Mouse (Mus musculus) adrenal gland, adult 18-20 months (tissue): ENCODE data around the gene Syap1. TPM values are rescaled to one million over a fixed set of nuclear protein-coding genes. Genes with fewer than 3 reads are reported as not detected.
"Not testable (repeated sequence)": the region's sequence is repeated elsewhere in the genome, so short reads cannot be mapped to it uniquely, and the experiment has no call there.

Experiments
- DNase-seq, 2 experiments: peaks; one replicate each; pipeline ENCODE4 v3.0.0; 2021 to 2022; ENCODE audit warnings: low spot score in 2 of 2
- long read RNA-seq, 2 experiments: library from polyadenylated mRNA; stranded (forward); transcript quantifications; one replicate each; pipeline ENCODE4 v2.0.0; 2021
- total RNA-seq, 2 experiments: library from RNA; stranded (reverse); gene quantifications; 1 replicate in 1 of 2; 2 replicates in 1 of 2; pipeline ENCODE4 v1.2.3; 2021

The Syap1 gene
- 10 to 100 TPM; 80.0 to 91.6 TPM for total RNA-seq
- long read RNA-seq, experiment 1, transcript Syap1-201 (9 exons, 2,087 nt): major isoform, 79 of 80 reads
- long read RNA-seq, experiment 1, partial matches to known transcripts: 0 of 80 reads
- long read RNA-seq, experiment 1, other reads (novel, unspliced or antisense): 0 of 80 reads
- long read RNA-seq, experiment 2, transcript Syap1-201 (9 exons, 2,087 nt): major isoform, 170 of 176 reads
- long read RNA-seq, experiment 2, partial matches to known transcripts: 3 of 176 reads
- long read RNA-seq, experiment 2, other reads (novel, unspliced or antisense): 3 of 176 reads

DNA sequence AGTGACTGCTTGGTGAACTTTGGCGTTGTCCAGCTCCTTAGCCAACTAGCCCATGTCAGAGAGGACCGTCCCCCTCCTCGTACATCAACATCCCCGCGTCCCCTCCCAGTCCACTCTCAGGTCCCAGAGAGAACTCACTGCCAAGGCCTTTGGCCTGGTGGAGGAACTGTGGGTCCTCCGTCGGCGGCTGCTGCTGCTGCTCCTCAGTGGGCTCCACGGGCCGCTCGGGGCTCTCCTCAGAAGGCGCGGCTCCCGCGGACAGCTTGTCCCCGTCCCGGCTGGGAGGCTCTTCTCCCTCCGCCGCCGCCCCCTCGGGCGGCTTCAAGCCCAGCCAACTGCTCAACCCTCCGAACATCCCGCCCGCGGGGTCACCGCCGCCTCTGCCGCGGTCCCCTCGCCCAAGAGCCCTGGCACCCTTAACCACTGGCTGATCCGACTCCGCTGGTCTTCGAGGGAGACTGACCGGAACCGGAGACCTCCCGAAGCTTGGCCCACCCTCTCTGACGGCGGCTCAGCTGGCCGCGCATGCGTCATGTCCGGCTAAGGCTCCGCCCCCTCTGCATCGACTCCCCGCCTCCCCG, at the start of gene Syap1:
TSS of gene Syap1 (minus strand) at position 517 of the 581 bp plus-strand sequence.
- DNase-seq: peak; percentile 77 to 81

DNA sequence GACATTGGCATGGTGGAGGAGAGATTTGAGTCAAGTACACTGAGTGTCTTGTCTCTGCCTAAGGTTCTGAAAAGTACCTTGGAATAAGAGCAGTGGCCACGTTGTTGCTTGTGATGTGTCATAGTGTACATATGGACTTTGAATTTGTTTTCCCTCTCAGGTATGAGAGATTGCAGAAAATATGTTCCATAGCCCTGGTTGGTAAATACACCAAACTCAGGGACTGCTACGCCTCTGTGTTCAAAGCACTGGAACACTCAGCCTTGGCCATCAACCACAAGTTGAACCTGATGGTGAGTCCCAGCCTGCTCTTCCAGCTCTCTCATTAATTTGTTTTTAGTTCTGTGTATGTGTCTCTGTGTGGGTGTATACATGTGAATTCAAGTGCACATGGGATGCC, 43.2 kb upstream of the Syap1 start:
- no peak for DNase-seq

DNA sequence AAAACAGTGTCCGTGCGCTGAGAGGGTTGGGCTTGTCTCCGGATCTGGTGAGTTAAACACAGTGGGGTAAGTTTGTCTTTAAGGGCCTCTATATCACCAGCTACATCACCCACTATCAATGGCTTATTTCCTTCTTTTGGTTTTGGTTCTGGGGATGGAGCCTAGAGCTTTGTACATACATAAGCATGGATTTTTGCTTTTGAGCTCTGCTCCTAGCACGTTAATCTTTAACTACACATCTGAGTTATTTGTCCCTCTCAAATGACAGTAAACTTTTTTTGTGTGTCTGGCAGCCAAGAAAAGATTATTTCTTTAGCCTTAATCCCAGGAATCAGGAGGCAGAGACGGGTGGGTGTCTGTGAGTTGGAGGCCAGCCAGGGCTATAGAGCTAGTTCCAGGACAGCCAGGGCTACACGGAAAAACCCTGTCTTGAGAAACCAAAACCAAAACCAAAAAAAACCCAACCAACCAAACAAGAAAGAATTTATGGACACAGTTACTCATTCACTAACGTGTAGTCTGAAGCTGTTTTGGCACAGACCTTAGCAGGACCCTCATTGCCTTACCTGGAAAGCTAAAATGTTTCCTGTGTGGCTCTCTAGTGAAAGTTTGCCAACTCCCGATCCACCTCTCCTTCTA, 33.4 kb upstream of the Syap1 start:
- DNase-seq: no peak

DNA sequence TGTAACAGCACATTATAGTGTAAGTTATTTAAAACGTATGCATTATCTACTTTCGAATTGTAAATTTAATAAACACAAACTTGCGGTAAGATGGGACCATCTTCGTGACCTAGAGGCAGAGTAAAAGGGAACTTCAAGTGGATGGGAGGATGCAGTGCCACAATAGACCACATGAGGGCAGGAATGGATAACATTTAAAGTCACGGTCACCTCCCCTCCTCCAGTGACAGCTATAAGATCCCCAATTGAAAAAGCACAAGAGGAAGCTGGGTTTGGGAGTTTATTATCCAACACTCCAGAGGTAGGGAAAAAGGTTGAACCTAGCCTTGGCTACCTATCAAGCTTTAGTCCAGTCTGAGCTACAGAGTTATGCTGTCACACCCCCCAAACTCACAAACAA, 27.4 kb upstream of the Syap1 start:
- DNase-seq: peak; percentile 28 to 38

DNA sequence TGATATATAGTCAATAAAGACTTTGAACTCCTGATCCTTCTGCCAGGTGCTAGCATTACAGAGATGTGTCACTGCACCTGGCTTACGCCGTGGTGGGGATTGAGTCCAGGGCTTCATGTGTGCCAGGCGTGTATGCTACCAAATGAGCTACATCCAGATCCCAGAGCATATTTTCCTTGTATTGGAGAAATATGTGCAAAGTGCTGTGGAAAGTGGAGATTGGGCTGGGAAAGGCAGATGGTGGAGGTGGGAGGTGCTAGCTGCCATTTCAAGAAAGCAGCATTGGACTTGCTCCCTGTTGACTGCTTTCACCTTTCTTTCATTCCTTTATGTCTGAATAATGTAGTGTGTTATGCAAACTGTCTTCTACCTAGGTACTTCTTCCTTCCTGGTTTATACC, 25.4 kb upstream of the Syap1 start:
- no peak for DNase-seq

DNA sequence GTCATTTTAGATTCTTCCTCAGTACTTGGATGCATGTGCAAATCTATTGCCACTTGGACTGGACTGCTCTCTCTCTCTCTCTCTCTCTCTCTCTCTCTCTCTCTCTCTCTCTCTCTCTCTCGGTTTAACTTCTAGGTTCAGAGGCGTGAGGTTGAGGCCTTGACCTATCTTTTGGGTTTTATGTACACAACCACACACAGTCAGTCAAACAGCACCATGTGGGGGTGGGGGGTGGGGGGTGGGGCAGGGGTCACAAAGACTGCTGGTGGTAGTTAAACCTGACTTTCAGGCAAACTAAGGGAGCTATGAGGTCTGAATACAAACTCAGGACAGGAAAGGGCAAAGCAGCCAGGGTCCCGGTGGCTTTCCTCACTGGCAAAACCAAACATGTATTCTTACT, 19.3 kb upstream of the Syap1 start:
- DNase-seq: no peak

DNA sequence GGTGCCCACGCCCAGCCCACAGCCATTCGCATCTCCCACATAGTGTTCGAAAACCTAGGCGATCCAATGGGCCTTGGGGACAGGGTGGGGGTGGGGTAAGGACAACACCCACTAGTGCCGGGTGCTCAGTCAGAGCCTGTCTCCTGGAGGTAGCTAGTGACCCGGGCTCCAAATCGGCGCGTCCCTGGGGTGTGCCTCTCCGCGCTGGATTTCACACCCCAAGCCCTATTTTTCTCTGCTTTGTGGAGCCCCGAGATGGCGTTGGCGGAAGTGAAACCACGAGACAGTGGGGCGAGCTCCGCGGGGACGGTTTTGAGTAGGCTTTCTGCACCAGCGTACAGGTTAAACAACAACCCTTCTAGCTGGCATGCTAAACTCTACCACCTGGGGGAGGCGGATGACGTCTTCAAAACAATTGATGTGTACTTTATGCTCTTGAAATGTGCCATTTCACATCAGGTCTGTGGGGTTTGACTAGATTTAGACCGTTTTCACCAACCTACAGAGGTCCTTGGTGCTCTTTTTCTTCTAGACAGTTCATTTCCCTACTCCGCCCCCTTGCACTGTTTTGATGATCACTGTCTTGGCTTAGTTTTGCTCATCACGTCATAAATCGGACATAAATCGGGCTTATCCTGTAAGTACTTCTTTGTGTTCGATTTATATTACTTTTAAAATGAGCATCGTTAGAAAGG, 13.9 kb upstream of the Syap1 start:
- peak; percentile 22 for DNase-seq

DNA sequence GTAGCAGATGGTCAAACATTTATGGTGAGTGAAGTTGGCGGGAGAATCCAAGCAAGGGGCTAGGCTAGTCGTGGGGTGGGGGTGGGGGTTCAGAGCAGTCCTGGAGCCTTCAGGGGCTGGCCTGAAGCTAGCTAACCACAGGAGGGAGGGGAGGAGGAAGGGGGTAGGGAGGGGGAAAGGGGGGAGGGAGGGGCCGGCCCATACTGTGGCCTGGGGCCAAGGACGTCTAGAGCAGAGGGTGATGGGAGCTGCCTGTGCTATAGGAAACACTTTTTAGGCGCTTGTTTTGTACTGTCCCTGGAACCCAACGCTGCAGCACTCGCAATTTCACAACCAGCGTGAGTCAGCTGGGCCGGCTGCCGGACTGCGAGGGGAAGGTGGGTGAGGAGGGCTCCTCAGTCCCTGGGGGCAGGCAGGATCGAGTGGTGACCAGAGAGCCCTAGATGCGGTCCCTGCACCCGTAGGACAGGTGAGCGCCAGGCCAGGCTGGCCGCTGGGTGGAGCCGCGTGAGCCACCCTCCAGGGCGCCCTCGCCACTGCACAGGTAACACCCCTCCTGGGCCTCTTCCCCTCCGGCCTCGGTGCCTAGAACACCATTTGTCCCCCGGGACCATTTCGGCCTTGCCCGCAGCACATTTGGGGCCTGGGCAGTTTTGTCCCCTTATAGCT, 13.3 kb upstream of the Syap1 start:
- DNase-seq: peak; percentile 38 to 47

DNA sequence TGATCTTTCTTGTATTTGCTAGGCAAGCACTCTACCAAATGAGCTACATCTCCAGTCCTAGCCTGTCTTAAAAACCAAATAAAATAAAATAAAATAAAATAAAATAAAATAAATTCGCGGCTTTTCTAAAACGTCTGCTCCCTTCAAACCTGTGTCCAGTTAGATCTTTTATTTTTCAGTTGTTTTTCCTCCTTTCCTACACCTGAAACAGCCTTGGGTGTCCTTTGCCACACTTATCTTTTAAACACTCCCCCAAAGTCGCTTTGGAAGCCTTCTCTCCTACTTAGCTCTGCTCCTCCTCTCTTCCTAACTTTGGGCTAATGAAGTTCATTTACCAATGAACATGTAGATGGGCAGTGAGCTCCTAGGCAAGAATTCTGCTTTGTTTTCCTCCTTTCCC, 12.7 kb upstream of the Syap1 start, which contains the start of gene Ctps2:
TSS of gene Ctps2 (plus strand) at position 301 of the 400 bp plus-strand sequence.
- DNase-seq: no peak

DNA sequence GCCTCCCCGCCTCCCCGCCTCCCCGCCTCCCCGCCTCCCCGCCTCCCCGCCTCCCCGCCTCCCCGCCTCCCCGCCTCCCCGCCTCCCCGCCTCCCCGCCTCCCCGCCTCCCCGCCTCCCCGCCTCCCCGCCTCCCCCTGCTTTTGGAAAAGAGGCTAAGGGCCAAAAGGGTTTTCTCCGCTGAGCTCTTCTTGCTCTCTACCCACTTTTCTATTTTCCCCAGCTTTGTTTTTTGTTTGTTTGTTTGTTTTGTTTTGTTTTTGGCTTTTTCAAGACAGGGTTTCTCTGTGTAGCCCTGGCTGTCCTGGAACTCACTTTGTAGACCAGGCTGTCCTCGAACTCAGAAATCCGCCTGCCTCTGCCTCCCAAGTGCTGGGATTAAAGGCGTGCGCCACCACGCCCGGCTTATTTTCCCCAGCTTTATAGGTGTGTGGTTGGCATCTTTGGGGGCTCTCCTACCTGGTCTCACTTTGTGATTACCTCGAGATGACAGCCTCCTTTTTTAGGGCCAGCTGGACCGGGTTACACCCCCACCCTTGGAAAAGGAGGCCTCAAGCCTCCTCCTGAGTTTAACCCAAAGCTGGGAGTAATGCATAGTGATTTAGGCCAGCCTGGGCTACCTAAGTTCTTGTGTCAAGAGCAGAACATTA, 452 bp upstream of the Syap1 start:
- DNase-seq: not testable (repeated sequence)

DNA sequence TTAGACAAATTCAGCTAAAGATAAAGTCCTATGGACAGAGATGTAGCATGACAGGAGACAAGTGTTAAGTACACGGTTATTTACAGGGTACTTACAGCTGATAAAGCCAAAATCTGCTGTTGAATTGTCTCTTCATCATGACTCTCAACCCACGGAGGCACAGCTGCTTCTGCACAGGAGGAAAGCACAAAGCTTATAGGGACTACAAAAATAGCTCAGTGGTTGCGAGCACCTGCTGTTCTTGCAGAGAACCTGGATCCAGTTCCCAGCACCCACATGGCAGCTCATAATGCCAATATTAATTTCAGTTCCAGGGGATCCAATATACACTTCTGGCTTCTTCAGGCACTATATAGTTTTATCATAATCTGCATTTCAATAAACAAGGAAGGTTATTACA, 10.0 kb downstream of the Syap1 start:
- DNase-seq: no peak

DNA sequence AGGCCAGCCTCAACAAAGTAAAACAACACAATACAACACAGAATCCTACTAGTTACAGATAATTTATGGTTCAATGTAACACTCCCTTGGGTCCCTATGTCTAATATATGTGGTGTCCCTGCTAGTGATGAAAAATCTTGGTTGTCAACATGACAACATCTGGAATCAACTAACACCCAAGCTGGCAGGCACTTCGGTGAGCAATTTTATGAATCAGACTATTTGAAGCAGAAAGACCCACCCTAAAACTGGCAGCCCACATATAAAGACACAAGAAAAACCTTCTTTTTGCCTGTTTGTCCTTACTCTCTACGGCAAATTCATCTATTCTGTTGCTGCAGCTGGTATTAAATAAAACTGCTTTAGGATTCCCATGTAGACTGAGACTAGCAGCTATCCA, 14.5 kb downstream of the Syap1 start:
- no peak for DNase-seq

DNA sequence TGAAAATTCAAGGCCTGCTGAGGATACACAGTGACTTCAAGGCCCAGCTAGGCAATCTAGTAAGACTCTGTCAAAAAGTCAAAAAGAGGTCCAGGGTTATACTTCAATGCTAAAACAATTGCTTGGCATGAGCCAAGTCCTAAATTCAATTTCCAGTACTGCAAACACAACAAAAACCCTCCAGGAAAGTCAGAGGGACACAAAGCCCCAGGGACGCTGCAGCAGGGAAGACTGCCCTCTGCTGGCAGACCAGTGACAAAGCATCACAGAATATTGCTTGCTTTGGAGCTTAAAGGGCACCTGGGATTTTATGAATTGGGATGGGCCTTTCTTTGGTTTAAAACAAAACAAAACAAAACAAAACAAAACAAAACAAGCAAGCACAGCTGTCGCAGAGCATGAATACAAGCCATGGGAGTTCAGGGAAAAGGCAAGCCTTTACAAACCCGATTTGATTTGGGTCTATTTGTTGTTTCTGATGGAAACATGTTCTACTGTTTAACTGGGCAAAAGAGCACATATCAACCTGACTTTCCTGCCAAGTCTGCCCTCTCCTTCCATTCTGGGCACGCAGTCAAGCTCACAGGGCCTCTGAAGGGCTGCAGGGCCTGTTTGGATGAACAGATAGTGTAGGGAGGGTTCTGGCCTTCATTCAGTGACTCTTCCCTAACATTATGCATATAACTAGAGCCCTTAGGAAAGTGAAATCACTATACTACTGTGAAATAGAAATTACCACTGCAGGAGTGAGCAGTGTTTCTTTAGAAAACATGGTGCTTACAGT, 16.3 kb downstream of the Syap1 start:
- DNase-seq: peak in 1 of 2 experiments; percentile 31

DNA sequence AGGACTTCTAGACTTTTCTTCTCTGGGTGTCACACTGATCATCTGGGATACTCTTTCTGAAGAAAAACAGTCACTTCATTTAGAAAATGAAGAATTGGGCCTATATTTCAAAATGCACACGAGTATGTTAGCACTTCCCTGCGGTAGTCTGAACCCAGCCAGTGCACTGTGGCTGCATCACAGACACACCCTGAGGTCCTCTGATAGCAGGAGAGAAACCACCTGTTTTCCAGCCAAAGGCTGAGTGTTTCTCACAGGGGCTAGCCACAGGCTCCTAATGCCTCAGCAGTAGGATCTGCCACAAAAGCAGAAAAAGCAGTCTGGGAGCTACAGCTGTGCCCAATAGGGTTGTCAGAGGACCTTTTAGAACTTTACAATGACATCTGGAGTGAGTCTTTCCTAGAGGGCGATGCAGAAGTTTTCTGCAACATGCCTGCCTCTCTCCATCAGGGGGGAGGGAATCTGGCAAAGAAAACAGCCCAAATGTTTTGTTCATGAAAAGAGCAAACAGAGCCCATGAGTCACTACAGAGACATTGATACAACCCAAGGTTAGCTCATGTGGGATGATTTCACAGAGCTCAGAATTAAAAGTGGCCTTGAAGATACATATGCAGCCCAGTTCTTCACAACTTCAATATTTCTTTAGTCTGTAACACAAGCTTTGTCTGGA, 19.8 kb downstream of the Syap1 start:
- DNase-seq: no peak

DNA sequence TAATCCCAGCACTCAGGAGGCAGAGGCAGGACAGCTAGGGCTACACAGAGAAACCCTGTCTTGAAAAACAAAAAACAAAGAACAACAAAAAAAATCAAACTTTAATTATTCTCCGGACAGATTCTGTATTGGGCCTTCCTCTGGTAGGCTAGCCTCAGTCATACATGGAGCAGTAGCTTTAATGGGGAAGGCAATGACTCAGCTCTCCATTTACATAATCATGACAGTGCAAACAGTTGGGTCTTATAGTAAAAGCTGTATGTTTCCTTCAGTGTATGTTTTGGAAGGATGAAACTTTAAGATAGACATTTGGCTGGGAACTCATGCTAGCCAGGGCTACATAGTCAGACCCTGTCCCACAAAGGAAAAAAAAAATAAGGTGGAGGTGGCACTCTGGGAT, 39.6 kb downstream of the Syap1 start:
- no peak for DNase-seq

DNA sequence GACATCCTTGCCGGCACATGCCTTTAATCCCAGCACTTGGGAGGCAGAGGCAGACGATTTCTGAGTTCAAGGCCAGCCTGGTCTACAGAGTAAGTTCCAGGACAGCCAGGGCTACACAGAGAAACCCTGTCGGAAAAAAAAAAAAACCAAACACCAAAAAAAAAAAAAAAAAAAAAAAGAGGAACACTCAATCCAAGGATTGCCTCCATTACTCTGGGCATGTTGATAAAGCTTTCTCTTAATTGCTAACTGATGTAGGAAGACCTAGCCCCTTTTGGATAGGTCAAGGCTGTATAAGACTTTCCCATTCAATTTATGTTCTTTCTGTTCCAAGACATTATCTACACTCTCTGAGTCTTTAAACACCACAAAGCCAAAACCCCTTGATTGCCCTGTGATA, 42.7 kb downstream of the Syap1 start:
- DNase-seq: no peak

DNA sequence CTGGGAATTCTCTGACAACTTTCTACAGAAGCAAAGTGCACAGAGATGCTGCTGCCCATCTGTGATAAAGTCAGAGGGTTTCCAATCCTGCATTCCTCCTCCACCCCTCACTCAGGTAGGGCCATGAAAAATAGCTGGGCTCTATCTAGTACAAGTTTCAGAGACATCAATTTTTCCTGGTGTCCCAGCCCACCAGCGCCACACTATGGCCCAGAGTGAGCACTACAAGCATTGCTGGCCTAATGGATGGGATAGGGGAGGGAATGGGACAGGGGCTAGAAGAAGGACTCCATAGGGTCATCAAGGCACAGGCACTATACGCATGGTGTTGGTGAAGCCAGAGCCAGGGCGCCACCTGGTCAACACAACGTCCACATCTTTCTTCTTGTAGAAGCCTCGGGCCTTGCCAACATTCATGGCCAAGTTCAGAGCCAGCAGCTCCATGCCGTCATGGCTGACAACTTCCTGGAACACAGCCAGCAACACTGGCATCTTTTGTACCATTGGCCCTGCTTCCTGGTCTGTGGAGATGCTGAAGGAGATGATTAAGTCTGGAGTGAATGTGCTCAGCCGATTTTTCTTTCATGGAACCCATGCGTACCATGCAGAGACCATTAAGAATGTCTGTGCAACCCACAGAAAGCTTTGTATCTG, 43.7 kb downstream of the Syap1 start:
- no peak for DNase-seq

DNA sequence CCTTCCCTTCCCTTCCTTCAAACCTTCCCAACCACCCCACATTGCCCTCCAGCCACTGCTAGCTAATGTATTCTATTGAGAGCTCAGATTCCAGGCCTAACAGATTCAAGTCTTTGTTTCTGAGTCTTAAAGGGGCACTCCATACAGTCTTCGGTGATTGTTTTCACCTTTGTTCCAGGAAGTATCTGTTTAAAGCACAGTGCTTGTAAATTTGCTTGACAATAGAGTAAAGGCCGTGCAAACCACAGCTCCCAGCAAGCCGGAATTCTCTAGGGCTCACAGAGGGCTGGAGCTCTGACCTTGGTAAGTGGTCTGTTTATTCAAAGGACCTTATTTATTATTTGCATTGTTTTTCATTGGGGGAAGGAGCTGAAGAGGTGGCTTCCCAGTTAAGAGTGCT, 56.1 kb downstream of the Syap1 start:
- no peak for DNase-seq

DNA sequence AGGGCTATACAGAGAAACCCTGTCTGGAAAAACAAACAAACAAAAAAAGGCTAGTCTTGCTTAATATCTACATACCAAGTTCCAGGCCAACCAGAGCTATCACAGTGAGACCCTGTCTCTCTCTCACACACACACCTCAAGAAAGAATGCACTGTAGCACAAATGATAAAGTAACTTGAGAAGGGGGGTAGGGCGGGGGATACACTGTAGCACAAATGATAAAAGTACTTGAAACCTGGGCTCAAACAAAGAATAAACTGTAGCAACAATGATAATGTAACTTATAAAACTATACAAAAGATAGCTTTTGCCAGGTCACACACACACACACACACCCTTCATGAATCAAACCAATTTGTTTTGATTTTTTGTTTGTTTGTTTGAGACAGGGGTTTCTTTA, 56.7 kb downstream of the Syap1 start:
- DNase-seq: no peak
